In the genomic region with DNA sequence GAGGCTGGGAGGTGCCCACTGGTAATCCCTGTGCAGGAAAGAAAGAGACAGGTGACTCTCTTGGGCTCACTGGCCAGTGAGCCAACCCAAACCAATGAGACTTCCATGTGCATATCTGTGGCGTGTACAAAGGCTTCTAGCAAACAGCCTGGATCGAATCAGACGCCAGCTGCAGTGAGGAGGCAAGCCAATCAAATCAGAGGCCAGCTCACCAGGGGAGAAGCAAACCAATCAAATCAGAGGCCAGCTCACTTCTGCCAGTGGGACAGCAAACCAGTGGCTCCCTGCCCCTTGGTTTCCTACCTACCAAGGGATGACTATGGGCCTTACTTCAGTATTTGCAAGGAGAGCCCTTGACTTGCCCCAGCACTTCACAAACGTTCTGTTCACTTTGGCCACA, we compare ENCODE assay signal across 15 mouse cellular contexts.
"Had no signal": no experiment of that assay in that cellular context is flagged by ENCODE, and none has a peak within 500 bp of the region (broad histone marks: within the 10 kb centered on the region; RNA-seq: fewer than 3 reads in every experiment).

No protein-coding gene starts in this region.

- DNase-seq: kidney, adult 2 months; kidney, postnatal 14 days; lung, embryonic 14.5 days; lung, postnatal 10 days; lung, postnatal 4 days; retina, postnatal 1 day; right cerebral cortex, postnatal 4 days; spleen, adult 18-20 months; thymus, adult 2 months had no signal

- H3K9ac ChIP-seq: kidney, embryonic 15.5 days; lung, embryonic 14.5 days; midbrain, embryonic 12.5 days; neural tube, embryonic 13.5 days; stomach, embryonic 15.5 days had no signal

- H3K36me3 ChIP-seq: kidney, embryonic 15.5 days; midbrain, embryonic 12.5 days; neural tube, embryonic 13.5 days; stomach, embryonic 15.5 days had no signal

- ATAC-seq: midbrain, embryonic 16.5 days had no signal

- H3K27me3 ChIP-seq: kidney, embryonic 15.5 days; midbrain, embryonic 12.5 days; neural tube, embryonic 13.5 days; stomach, embryonic 15.5 days had no signal

- H3K4me3 ChIP-seq: kidney, embryonic 15.5 days; left cerebral cortex, adult 2 months; midbrain, embryonic 12.5 days; neural tube, embryonic 13.5 days; stomach, embryonic 15.5 days had no signal

- H3K4me2 ChIP-seq: kidney, embryonic 15.5 days; lung, embryonic 14.5 days; midbrain, embryonic 12.5 days; neural tube, embryonic 13.5 days; stomach, embryonic 15.5 days had no signal

- H3K27ac ChIP-seq: kidney, embryonic 15.5 days; left cerebral cortex, adult 2 months; midbrain, embryonic 12.5 days; neural tube, embryonic 13.5 days had no signal

- H3K9me3 ChIP-seq: kidney, embryonic 15.5 days; midbrain, embryonic 12.5 days; neural tube, embryonic 13.5 days; stomach, embryonic 15.5 days had no signal

- H3K4me1 ChIP-seq: kidney, embryonic 15.5 days; midbrain, embryonic 12.5 days; neural tube, embryonic 13.5 days had no signal
